Mouse (Mus musculus) central nervous system, embryonic 11.5 days (tissue): ENCODE results near the gene Olfr1107. TPM values are rescaled to one million over a fixed set of nuclear protein-coding genes. Genes with fewer than 3 reads are reported as not detected.

Experiments used
- polyA plus RNA-seq: library from polyadenylated mRNA; depleted of rRNA; stranded (reverse); fragments of >200 nt; gene quantifications from 2 replicates; pipeline ENCODE4 v1.2.3, GENCODE M21; 2012; rRNA removed

Gene Olfr1107
- not detected in 2 replicates for polyA plus RNA-seq

GRCm38 (mm10) chr2:87075717-87076116 is at the start of gene Olfr1107:
TSS of gene Olfr1107 (minus strand) at chr2:87075817.

GRCm38 (mm10) chr2:87114467-87114866 is 38.9 kb upstream of the Olfr1107 start, which contains the start of gene Olfr259:
TSS of gene Olfr259 (minus strand) at chr2:87114567.

GRCm38 (mm10) chr2:87095908-87096307 is 20.3 kb upstream of the Olfr1107 start, which contains the start of gene Olfr1109:
TSS of gene Olfr1109 (minus strand) at chr2:87096008.

GRCm38 (mm10) chr2:87052173-87052572 is 23.4 kb downstream of the Olfr1107 start, which contains the start of gene Olfr1106:
TSS of gene Olfr1106 (minus strand) at chr2:87052273.

GRCm38 (mm10) chr2:87036431-87036830 is 39.2 kb downstream of the Olfr1107 start, which contains the start of gene Olfr1105:
TSS of gene Olfr1105 (minus strand) at chr2:87036531.

GRCm38 (mm10) chr2:87026980-87027379 is 48.6 kb downstream of the Olfr1107 start, which contains the start of gene Olfr1104:
TSS of gene Olfr1104 (minus strand) at chr2:87027080.

Other genes starting within 250 kb of the Olfr1107 start
- gene Olfr1095, start 224.1 kb downstream of the Olfr1107 start, polyA plus RNA-seq = not detected in 2 replicates
- gene Gm13723, start 201.0 kb downstream of the Olfr1107 start, polyA plus RNA-seq = not detected in 2 replicates
- not detected in 2 replicates for gene Olfr1097, start 183.6 kb downstream of the Olfr1107 start, polyA plus RNA-seq
- not detected in 2 replicates for gene Olfr1098, start 151.3 kb downstream of the Olfr1107 start, polyA plus RNA-seq
- gene Olfr1099, start 115.1 kb downstream of the Olfr1107 start, polyA plus RNA-seq = not detected in 2 replicates
- not detected in 2 replicates for gene Olfr1100, start 95.9 kb downstream of the Olfr1107 start, polyA plus RNA-seq
- gene Olfr1101, start 84.6 kb downstream of the Olfr1107 start, polyA plus RNA-seq = not detected in 2 replicates
- gene Olfr1102, start 77.4 kb downstream of the Olfr1107 start, polyA plus RNA-seq = not detected in 2 replicates
- not detected in 2 replicates for gene Olfr1104, start 48.7 kb downstream of the Olfr1107 start, polyA plus RNA-seq
- gene Olfr1105, start 39.3 kb downstream of the Olfr1107 start, polyA plus RNA-seq = not detected in 2 replicates
- not detected in 2 replicates for gene Olfr1106, start 23.5 kb downstream of the Olfr1107 start, polyA plus RNA-seq
- not detected in 2 replicates for gene Olfr1109, start 20.2 kb upstream of the Olfr1107 start, polyA plus RNA-seq
- not detected in 2 replicates for gene Olfr259, start 38.8 kb upstream of the Olfr1107 start, polyA plus RNA-seq
- not detected in 2 replicates for gene Olfr1110, start 64.5 kb upstream of the Olfr1107 start, polyA plus RNA-seq
- gene Olfr1111, start 76.8 kb upstream of the Olfr1107 start, polyA plus RNA-seq = not detected in 2 replicates
- not detected in 2 replicates for gene Olfr1112, start 112.0 kb upstream of the Olfr1107 start, polyA plus RNA-seq
- not detected in 2 replicates for gene Olfr1113, start 133.2 kb upstream of the Olfr1107 start, polyA plus RNA-seq
- gene Olfr1115, start 172.2 kb upstream of the Olfr1107 start, polyA plus RNA-seq = not detected in 2 replicates
- gene Olfr1116, start 191.7 kb upstream of the Olfr1107 start, polyA plus RNA-seq = not detected in 2 replicates
- gene Olfr1118, start 231.8 kb upstream of the Olfr1107 start, polyA plus RNA-seq = not detected in 2 replicates